Mouse (Mus musculus): ENCODE measurements at regions not wholly inside any gene's neighbourhood (a gene's known extent, or its start where the extent isn't known, plus 50 kb on each side); places are given as distances from the start of the nearest gene placed in this dataset.

DNA sequence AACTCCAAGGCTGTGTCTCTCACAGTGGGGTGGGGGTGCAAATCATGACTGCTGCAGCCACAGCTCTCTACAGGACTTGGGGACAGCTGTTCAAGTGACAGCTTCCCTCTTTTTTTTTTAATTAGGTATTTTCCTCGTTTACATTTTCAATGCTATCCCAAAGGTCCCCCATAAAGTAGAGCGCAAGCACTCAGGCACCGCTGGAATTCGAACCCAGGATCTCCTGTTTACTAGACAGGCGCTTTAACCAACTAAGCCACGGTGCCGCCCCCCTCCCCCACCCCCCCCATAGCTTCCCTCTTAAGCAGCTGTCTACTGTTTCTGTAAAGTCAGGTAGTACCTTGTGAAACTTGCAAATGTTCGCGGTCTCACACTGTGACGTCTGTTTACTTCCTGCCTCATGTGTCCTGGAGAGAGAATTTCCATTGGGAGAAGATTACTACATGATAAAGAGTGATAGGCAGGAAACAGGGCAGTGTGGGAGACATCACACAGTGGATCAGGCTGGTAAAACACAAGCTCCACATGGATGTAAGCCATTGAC lies 324.7 kb downstream of the 1700129C05Rik start:
- ATAC-seq (replicated peaks; ENCODE audit: low FRiP score), result no peak

DNA sequence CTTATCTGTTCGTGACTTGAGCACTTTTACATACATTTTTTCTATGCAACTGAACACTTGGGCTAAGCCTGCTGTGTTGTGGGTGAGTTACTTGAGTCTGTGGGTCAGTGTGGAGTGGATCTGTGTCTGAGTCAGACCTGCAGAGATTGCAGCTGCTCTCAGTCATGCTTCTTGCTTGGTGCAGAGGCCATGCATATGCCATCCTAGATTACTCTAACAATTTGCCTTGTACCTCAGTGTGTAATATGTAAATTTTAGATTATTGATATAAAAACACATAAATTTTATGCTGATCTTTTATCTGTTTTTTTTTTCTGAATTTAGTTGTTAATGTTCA lies 326.2 kb downstream of the 1700129C05Rik start:
- H3K9ac ChIP-seq (ENCODE audit: low read length), result no peak overlapping the region
- no peaks in the 10 kb centered on the region for H3K36me3 ChIP-seq (ENCODE audit: control insufficient read depth, insufficient read depth, low read length)
- no peak overlapping the region for H3K4me2 ChIP-seq (ENCODE audit: low read depth, low read length, severe bottlenecking)
- ATAC-seq (replicated peaks; ENCODE audit: low FRiP score) (no peak), DNase-seq (ENCODE audit: low spot score) (no peak)
- 71% methylated on average over 1 of the region's 1 CpGs for WGBS
- H3K4me3 ChIP-seq (ENCODE audit: low read depth, low read length), result no peak overlapping the region
- H3K4me1 ChIP-seq (replicated peaks; ENCODE audit: control insufficient read depth, insufficient read depth, low read length), result no peaks in the 10 kb centered on the region
- H3K27me3 ChIP-seq (ENCODE audit: control insufficient read depth, insufficient read depth, low read length), result no peaks in the 10 kb centered on the region
- H3K9me3 ChIP-seq (ENCODE audit: control insufficient read depth, low read length), result no peaks in the 10 kb centered on the region
- H3K27ac ChIP-seq (ENCODE audit: low read depth, low read length), result no peak overlapping the region

More for the DNA sequence above, 324.7 kb downstream of the 1700129C05Rik start:
- H3K4me2 ChIP-seq (ENCODE audit: low read depth, low read length, severe bottlenecking), result no peak overlapping the region
- DNase-seq (ENCODE audit: low spot score), result no peak
- H3K9ac ChIP-seq (ENCODE audit: low read length), result no peak overlapping the region
- no peak overlapping the region for H3K27ac ChIP-seq (ENCODE audit: low read depth, low read length)
- no peak overlapping the region for H3K4me3 ChIP-seq (ENCODE audit: low read depth, low read length)
- no peaks in the 10 kb centered on the region for H3K27me3 ChIP-seq (ENCODE audit: control insufficient read depth, insufficient read depth, low read length)
- no peaks in the 10 kb centered on the region for H3K9me3 ChIP-seq (ENCODE audit: control insufficient read depth, low read length)
- H3K4me1 ChIP-seq (replicated peaks; ENCODE audit: control insufficient read depth, insufficient read depth, low read length), result no peaks in the 10 kb centered on the region
- H3K36me3 ChIP-seq (ENCODE audit: control insufficient read depth, insufficient read depth, low read length), result no peaks in the 10 kb centered on the region
- WGBS, result 80% methylated on average over 10 of the region's 10 CpGs

DNA sequence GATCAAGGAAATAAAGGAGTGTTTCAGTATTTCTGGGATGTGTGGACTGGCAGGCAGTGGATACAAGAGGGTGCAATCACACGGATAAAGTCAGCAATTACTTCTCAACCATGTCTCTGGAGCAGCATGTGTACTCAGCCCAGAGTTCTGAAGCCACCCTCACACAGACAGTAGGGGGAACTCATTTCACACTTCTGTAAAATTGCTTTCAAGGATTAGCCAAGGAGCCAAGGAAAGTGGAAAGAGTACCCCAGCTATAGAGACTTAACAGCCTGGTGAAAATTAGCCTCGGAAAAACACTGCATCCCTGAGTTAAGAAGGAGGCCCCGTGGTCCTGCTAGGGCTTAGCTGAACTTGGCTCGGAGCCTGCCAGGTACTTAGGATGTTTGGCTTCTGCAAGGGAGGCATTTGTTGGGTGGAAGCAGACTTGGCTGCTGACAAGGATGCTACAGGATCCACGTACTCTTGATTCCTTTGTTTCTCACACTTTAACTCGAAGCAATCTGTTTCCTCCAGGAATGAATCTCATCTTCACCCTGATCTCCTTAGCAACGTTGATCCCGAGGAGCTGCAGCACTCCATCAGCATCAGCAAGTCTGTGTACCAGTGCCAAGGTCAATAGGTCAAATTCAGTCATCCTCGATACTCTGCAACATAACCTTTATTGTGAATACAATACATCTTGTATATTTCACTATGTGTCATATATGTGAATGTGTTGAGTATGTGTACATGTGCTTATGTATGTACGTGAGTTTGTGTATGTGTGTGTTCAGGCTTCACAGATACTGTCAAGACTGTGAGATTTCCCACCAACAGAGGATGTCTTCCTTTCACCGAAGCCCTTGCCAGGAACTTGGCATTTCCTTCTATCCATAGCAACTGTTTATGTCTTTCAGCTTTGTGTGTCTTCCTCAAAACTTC lies 326.8 kb downstream of the 1700129C05Rik start:
- no peaks in the 10 kb centered on the region for H3K9me3 ChIP-seq (ENCODE audit: control insufficient read depth, low read length)
- 79% methylated on average over 11 of the region's 11 CpGs for WGBS
- H3K4me3 ChIP-seq (ENCODE audit: low read depth, low read length), result no peak overlapping the region
- ATAC-seq (replicated peaks; ENCODE audit: low FRiP score), result no peak
- H3K4me2 ChIP-seq (ENCODE audit: low read depth, low read length, severe bottlenecking), result no peak overlapping the region
- no peak overlapping the region for H3K27ac ChIP-seq (ENCODE audit: low read depth, low read length)
- no peaks in the 10 kb centered on the region for H3K36me3 ChIP-seq (ENCODE audit: control insufficient read depth, insufficient read depth, low read length)
- no peaks in the 10 kb centered on the region for H3K4me1 ChIP-seq (replicated peaks; ENCODE audit: control insufficient read depth, insufficient read depth, low read length)
- DNase-seq (ENCODE audit: low spot score), result no peak
- H3K27me3 ChIP-seq (ENCODE audit: control insufficient read depth, insufficient read depth, low read length), result no peaks in the 10 kb centered on the region
- H3K9ac ChIP-seq (ENCODE audit: low read length), result no peak overlapping the region

DNA sequence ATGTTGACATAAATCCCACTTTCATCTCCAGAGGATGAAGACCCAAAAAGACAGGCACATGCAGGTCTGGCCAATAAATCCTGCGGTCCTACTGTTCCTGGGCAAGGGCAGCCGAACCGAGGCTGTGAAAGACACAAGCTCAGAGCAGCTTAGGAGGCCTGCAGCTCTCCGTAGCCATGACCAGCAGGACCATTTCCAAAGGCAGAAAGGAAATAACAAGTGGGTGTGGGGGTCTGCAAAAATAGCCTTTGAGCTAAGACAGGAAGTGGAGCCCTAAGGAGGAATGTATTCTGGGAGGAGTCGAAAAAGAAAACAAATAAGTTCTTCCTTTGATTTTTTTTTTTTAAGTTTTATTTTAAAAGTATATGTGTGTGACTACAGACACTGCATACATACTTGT lies 330.1 kb downstream of the 1700129C05Rik start:
- Histone ChIP-seq H3K9ac (ENCODE audit: low read length) (no peak overlapping the region), H3K36me3 (ENCODE audit: control insufficient read depth, insufficient read depth, low read length) (no peaks in the 10 kb centered on the region), H3K4me2 (ENCODE audit: low read depth, low read length, severe bottlenecking) (no peak overlapping the region), H3K27ac (ENCODE audit: low read depth, low read length) (no peak overlapping the region), H3K9me3 (ENCODE audit: control insufficient read depth, low read length) (no peaks in the 10 kb centered on the region), H3K4me1 (replicated peaks; ENCODE audit: control insufficient read depth, insufficient read depth, low read length) (no peaks in the 10 kb centered on the region), H3K4me3 (ENCODE audit: low read depth, low read length) (no peak overlapping the region), H3K27me3 (ENCODE audit: control insufficient read depth, insufficient read depth, low read length) (no peaks in the 10 kb centered on the region)
- DNase-seq (ENCODE audit: low spot score) (no peak), ATAC-seq (replicated peaks; ENCODE audit: low FRiP score) (no peak)
- 83% methylated on average over 5 of the region's 5 CpGs for WGBS

DNA sequence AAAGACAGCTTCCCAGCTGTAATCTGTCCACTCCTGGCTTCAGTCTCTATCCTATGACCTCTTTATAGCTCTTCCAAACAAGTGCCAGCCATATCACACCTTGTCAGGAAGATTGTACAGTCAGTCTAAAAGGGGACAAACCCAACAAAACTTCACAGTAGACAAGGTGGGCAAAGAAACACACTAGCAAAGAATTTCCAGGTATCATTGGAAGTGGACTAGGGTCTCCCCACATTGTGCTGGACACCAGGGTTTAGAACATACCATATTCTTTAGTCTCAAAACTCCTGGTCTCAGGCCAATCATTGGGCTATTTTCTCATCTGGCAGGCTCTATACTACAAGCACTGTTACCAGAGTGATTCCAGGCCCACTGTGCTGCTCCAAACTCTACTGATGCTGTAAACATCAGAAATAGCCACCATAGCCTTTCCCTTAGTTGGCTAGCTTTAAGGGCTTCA lies 341.3 kb downstream of the 1700129C05Rik start:
- Histone ChIP-seq H3K36me3 (ENCODE audit: control insufficient read depth, insufficient read depth, low read length) (no peaks in the 10 kb centered on the region), H3K9me3 (ENCODE audit: control insufficient read depth, low read length) (no peaks in the 10 kb centered on the region), H3K4me3 (ENCODE audit: low read depth, low read length) (no peak overlapping the region), H3K27me3 (ENCODE audit: control insufficient read depth, insufficient read depth, low read length) (no peaks in the 10 kb centered on the region), H3K9ac (ENCODE audit: low read length) (no peak overlapping the region), H3K4me1 (replicated peaks; ENCODE audit: control insufficient read depth, insufficient read depth, low read length) (no peaks in the 10 kb centered on the region), H3K4me2 (ENCODE audit: low read depth, low read length, severe bottlenecking) (no peak overlapping the region), H3K27ac (ENCODE audit: low read depth, low read length) (no peak overlapping the region)
- ATAC-seq (replicated peaks; ENCODE audit: low FRiP score), result no peak
- no peak for DNase-seq (ENCODE audit: low spot score)

DNA sequence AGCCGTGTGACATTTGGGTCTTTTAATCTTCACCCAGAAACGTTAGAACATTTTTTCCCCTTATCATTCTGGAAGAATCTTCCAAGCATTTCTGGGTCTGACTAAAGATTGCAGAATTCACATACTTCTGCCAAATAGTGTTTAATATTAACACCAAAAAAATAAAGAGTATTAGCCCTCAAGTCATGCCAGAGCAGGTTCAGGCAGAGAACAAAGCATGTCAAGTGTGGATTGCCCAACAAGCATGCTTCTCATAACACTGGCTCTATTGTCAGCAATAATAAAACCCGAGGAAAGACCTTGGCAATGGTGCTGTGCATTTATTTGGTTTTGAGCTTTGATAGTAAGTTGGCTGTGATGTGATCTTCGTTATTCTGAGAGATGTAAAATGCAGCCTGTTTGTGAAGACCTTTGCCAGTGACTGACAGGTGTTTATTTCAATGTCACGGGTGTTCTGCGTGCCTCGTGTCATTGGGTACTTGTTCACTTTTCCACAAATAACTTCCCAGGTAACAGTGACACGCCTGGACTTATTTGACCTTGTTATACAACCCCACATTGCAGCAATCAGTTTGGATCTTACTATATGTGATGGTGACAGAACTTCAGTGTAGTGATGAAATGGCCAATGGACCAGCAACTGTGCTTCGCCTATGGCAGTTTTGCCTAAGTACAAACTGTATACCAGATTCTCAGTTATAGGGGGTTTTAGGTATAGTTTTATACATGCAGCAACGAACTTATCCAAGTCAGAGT lies 354.3 kb downstream of the 1700129C05Rik start:
- WGBS, result 84% methylated on average over 10 of the region's 10 CpGs
- no peak overlapping the region for H3K27ac ChIP-seq (ENCODE audit: low read depth, low read length)

DNA sequence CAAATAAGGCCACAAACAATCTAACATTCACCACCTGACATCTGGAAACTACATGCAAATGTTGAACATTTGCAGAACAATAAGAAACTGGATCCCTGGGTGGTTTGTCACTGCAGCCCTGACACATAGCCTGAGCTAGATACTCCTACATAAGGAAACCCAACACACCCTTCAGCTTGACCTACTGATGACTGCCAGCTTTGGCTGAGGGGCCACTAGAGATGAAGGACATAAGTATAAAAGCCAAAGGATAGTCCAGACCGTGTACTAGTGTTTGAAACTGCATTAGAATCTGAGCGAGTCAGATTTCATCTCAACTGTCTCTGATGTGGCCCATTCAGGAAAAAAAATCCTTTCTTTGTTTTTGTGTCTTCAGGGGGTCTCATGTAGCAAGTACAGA lies 355.1 kb downstream of the 1700129C05Rik start:
- Histone ChIP-seq H3K4me3 (ENCODE audit: low read depth, low read length) (no peak overlapping the region), H3K9me3 (ENCODE audit: control insufficient read depth, low read length) (no peaks in the 10 kb centered on the region), H3K27ac (ENCODE audit: low read depth, low read length) (no peak overlapping the region), H3K4me1 (replicated peaks; ENCODE audit: control insufficient read depth, insufficient read depth, low read length) (no peaks in the 10 kb centered on the region), H3K9ac (ENCODE audit: low read length) (no peak overlapping the region), H3K27me3 (ENCODE audit: control insufficient read depth, insufficient read depth, low read length) (no peaks in the 10 kb centered on the region), H3K36me3 (ENCODE audit: control insufficient read depth, insufficient read depth, low read length) (no peaks in the 10 kb centered on the region), H3K4me2 (ENCODE audit: low read depth, low read length, severe bottlenecking) (no peak overlapping the region)
- ATAC-seq (replicated peaks; ENCODE audit: low FRiP score) (no peak), DNase-seq (ENCODE audit: low spot score) (no peak)
- WGBS, result 66% methylated on average over 2 of the region's 2 CpGs

More for the DNA sequence above, 354.3 kb downstream of the 1700129C05Rik start:
- H3K9ac ChIP-seq (ENCODE audit: low read length), result no peak overlapping the region
- ATAC-seq (replicated peaks; ENCODE audit: low FRiP score) (no peak), DNase-seq (ENCODE audit: low spot score) (no peak)
- H3K27me3 ChIP-seq (ENCODE audit: control insufficient read depth, insufficient read depth, low read length), result no peaks in the 10 kb centered on the region
- no peaks in the 10 kb centered on the region for H3K4me1 ChIP-seq (replicated peaks; ENCODE audit: control insufficient read depth, insufficient read depth, low read length)
- H3K9me3 ChIP-seq (ENCODE audit: control insufficient read depth, low read length), result no peaks in the 10 kb centered on the region
- no peak overlapping the region for H3K4me3 ChIP-seq (ENCODE audit: low read depth, low read length)
- H3K36me3 ChIP-seq (ENCODE audit: control insufficient read depth, insufficient read depth, low read length), result no peaks in the 10 kb centered on the region
- no peak overlapping the region for H3K4me2 ChIP-seq (ENCODE audit: low read depth, low read length, severe bottlenecking)

DNA sequence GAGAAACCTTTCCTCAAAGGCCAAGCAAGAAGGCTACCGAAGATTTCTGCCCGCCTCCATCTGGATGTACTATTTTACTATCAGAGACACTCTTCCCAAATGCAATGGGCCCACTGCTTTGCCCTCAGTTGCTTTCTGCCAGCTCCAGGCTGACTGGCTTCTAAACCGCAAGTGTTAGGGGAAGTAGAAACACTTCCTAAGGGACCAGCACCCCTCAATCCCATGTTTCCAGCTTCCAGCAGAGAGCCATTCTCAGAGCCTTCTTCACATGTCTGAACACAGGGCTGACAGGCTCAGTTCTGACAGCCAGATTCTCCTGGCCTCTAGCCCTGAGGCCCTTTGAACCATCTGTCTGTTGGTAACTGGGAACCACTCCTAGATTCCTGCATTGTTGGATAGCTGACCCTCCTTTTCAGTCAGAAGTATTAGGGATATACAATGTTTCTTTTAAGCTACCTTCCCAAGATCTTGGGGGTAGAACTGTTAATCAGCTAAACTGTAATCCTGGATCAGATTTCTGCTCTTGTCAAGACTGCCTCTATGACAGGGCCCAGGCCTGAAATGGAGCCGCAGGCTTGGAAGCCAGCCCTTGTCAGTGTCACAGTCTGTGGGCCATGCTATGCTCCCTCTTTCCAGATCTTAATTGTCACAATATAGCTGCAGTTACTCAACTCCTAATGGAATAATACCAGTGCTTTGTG lies 355.8 kb downstream of the 1700129C05Rik start:
- H3K36me3 ChIP-seq (ENCODE audit: control insufficient read depth, insufficient read depth, low read length), result no peaks in the 10 kb centered on the region
- DNase-seq (ENCODE audit: low spot score) (no peak), ATAC-seq (replicated peaks; ENCODE audit: low FRiP score) (no peak)
- no peaks in the 10 kb centered on the region for H3K4me1 ChIP-seq (replicated peaks; ENCODE audit: control insufficient read depth, insufficient read depth, low read length)
- no peaks in the 10 kb centered on the region for H3K9me3 ChIP-seq (ENCODE audit: control insufficient read depth, low read length)
- H3K27me3 ChIP-seq (ENCODE audit: control insufficient read depth, insufficient read depth, low read length), result no peaks in the 10 kb centered on the region
- no peak overlapping the region for H3K4me2 ChIP-seq (ENCODE audit: low read depth, low read length, severe bottlenecking)
- H3K27ac ChIP-seq (ENCODE audit: low read depth, low read length), result no peak overlapping the region
- 94% methylated on average over 4 of the region's 4 CpGs for WGBS
- no peak overlapping the region for H3K9ac ChIP-seq (ENCODE audit: low read length)
- no peak overlapping the region for H3K4me3 ChIP-seq (ENCODE audit: low read depth, low read length)

Data from forebrain, embryonic 11.5 days (tissue).